Mouse (Mus musculus): Measurements from ENCODE around the gene Gpr34. TPM values are rescaled to one million over a fixed set of nuclear protein-coding genes. Genes with fewer than 3 reads are reported as not detected.

The Gpr34 gene
- polyA plus RNA-seq, 1 experiment from 2014 or later: 3.8 TPM

DNA sequence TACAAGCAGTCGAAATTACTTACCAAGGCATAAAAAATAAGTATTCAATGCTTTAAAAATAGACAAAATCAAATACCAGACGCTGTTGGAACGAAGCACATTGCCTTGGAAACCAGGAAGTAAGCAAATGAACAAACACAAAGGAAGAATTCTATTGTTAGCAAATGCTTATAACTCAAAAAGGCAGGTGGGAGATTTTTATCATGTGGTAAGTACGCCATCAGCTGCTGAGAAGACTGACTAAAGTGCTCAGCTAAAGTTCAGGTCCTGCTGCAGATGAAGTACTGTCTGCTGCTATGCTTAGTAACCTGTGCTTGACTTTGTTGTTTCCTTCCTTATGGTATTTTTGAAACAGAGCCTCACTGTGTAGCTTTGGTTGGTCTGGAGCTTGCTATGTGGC is 13.4 kb upstream of the Gpr34 start:
- ATAC-seq (no peak), DNase-seq (ENCODE audit: low spot score) (no peak)
- H3K4me1 ChIP-seq (ENCODE audit: control insufficient read depth, insufficient read depth, low read length): no peaks in the 10 kb centered on the region
- no peaks in the 10 kb centered on the region for H3K27me3 ChIP-seq (replicated peaks; ENCODE audit: control insufficient read depth, insufficient read depth, low read length)
- H3K4me2 ChIP-seq (ENCODE audit: low read length): no peak overlapping the region
- 76% methylated on average over 4 of the region's 4 CpGs for WGBS
- H3K9me3 ChIP-seq (replicated peaks; ENCODE audit: control insufficient read depth, low read length): no peaks in the 10 kb centered on the region
- H3K27ac ChIP-seq (ENCODE audit: low read depth, low read length): no peak overlapping the region
- H3K4me3 ChIP-seq (ENCODE audit: low read depth, low read length): no peak overlapping the region
- H3K36me3 ChIP-seq (ENCODE audit: control insufficient read depth, insufficient read depth, low read length): no peaks in the 10 kb centered on the region
- H3K9ac ChIP-seq (ENCODE audit: low read length): no peak overlapping the region

- Histone ChIP-seq H3K4me3 (ENCODE audit: low read depth, low read length) (no peak overlapping the region), H3K36me3 (ENCODE audit: control insufficient read depth, insufficient read depth, low read length) (no peaks in the 10 kb centered on the region), H3K4me1 (ENCODE audit: control insufficient read depth, insufficient read depth, low read length) (no peaks in the 10 kb centered on the region), H3K9me3 (replicated peaks; ENCODE audit: control insufficient read depth, low read length) (no peaks in the 10 kb centered on the region), H3K27ac (ENCODE audit: low read depth, low read length) (no peak overlapping the region), H3K4me2 (ENCODE audit: low read length) (no peak overlapping the region), H3K27me3 (replicated peaks; ENCODE audit: control insufficient read depth, insufficient read depth, low read length) (no peaks in the 10 kb centered on the region), H3K9ac (ENCODE audit: low read length) (no peak overlapping the region)
- 87% methylated on average over 4 of the region's 4 CpGs for WGBS
- DNase-seq (ENCODE audit: low spot score): no peak
- ATAC-seq: no peak
These were observed 10.4 kb upstream of the Gpr34 start for GRCm38 (mm10) chrX:13621473-13621872.

- no peaks in the 10 kb centered on the region for H3K4me1 ChIP-seq (ENCODE audit: control insufficient read depth, insufficient read depth, low read length)
- H3K9me3 ChIP-seq (replicated peaks; ENCODE audit: control insufficient read depth, low read length): no peaks in the 10 kb centered on the region
- H3K36me3 ChIP-seq (ENCODE audit: control insufficient read depth, insufficient read depth, low read length): no peaks in the 10 kb centered on the region
- no peak overlapping the region for H3K27ac ChIP-seq (ENCODE audit: low read depth, low read length)
- no peak overlapping the region for H3K4me2 ChIP-seq (ENCODE audit: low read length)
- no peak overlapping the region for H3K9ac ChIP-seq (ENCODE audit: low read length)
- no peak for ATAC-seq
- no peak overlapping the region for H3K4me3 ChIP-seq (ENCODE audit: low read depth, low read length)
- no peaks in the 10 kb centered on the region for H3K27me3 ChIP-seq (replicated peaks; ENCODE audit: control insufficient read depth, insufficient read depth, low read length)
- no peak for DNase-seq (ENCODE audit: low spot score)
- 85% methylated on average over 5 of the region's 5 CpGs for WGBS
These were observed 9.2 kb upstream of the Gpr34 start for GRCm38 (mm10) chrX:13622654-13623053.

GRCm38 (mm10) chrX:13636398-13636797 is 4.5 kb downstream of the Gpr34 start:
- DNase-seq (ENCODE audit: low spot score): no peak
- Histone ChIP-seq H3K4me3 (ENCODE audit: low read depth, low read length) (no peak overlapping the region), H3K4me1 (ENCODE audit: control insufficient read depth, insufficient read depth, low read length) (no peaks in the 10 kb centered on the region), H3K9me3 (replicated peaks; ENCODE audit: control insufficient read depth, low read length) (no peaks in the 10 kb centered on the region), H3K27me3 (replicated peaks; ENCODE audit: control insufficient read depth, insufficient read depth, low read length) (no peaks in the 10 kb centered on the region), H3K9ac (ENCODE audit: low read length) (no peak overlapping the region), H3K4me2 (ENCODE audit: low read length) (no peak overlapping the region), H3K27ac (ENCODE audit: low read depth, low read length) (no peak overlapping the region), H3K36me3 (ENCODE audit: control insufficient read depth, insufficient read depth, low read length) (no peaks in the 10 kb centered on the region)
- 98% methylated on average over 1 of the region's 1 CpGs for WGBS
- ATAC-seq: no peak

GRCm38 (mm10) chrX:13638894-13639293 is 7.0 kb downstream of the Gpr34 start:
- Histone ChIP-seq H3K4me1 (ENCODE audit: control insufficient read depth, insufficient read depth, low read length) (no peaks in the 10 kb centered on the region), H3K4me3 (ENCODE audit: low read depth, low read length) (no peak overlapping the region)

DNA sequence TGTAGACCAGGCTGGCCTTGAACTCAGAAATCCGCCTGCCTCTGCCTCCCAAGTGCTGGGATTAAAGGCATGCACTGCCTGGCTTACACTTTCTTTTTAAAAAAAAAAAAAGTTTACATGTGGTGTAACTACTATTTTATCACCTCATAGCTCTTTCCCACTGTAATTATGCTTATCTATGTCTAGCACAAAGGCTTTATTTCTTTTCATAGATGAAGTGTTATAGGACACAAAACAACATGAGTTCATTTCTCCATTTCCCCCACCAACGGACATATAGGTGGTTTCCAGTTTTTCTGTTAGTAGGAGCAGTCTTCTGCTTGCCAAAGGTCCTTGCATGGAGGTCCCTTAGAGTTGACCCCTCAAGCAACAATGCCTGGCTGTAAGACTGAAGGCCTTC is 20.0 kb downstream of the Gpr34 start:
- Histone ChIP-seq H3K4me2 (ENCODE audit: low read length) (no peak overlapping the region), H3K36me3 (ENCODE audit: control insufficient read depth, insufficient read depth, low read length) (no peaks in the 10 kb centered on the region), H3K4me1 (ENCODE audit: control insufficient read depth, insufficient read depth, low read length) (no peaks in the 10 kb centered on the region), H3K9me3 (replicated peaks; ENCODE audit: control insufficient read depth, low read length) (no peaks in the 10 kb centered on the region), H3K27ac (ENCODE audit: low read depth, low read length) (no peak overlapping the region), H3K4me3 (ENCODE audit: low read depth, low read length) (no peak overlapping the region), H3K27me3 (replicated peaks; ENCODE audit: control insufficient read depth, insufficient read depth, low read length) (no peaks in the 10 kb centered on the region), H3K9ac (ENCODE audit: low read length) (no peak overlapping the region)
- no peak for ATAC-seq
- WGBS: 61% methylated on average over 2 of the region's 2 CpGs
- DNase-seq (ENCODE audit: low spot score): no peak

More at GRCm38 (mm10) chrX:13638894-13639293, 7.0 kb downstream of the Gpr34 start:
- no peak overlapping the region for H3K4me2 ChIP-seq (ENCODE audit: low read length)
- no peak for DNase-seq (ENCODE audit: low spot score)
- no peak overlapping the region for H3K27ac ChIP-seq (ENCODE audit: low read depth, low read length)
- no peaks in the 10 kb centered on the region for H3K27me3 ChIP-seq (replicated peaks; ENCODE audit: control insufficient read depth, insufficient read depth, low read length)
- H3K9me3 ChIP-seq (replicated peaks; ENCODE audit: control insufficient read depth, low read length): no peaks in the 10 kb centered on the region
- ATAC-seq: no peak
- WGBS: 65% methylated on average over 2 of the region's 2 CpGs
- no peaks in the 10 kb centered on the region for H3K36me3 ChIP-seq (ENCODE audit: control insufficient read depth, insufficient read depth, low read length)
- H3K9ac ChIP-seq (ENCODE audit: low read length): no peak overlapping the region

DNA sequence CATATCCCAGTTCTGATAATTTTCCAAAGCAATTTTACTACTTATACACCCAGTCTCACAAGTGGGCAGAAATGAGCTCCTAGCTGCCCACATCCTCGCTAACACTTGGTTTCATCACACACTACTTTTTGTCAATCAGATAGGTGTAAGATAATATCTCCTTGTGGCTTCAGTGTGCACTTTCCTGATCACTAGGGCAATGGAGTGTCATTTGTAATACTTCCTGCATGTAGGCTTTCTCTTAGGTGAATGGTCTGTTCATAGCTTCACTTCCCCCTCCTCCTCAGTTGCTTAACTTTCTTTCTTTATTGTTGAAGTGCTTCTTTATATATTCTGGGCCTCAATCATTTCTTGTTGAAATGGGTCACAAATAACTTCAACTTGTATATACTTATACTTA is 20.4 kb downstream of the Gpr34 start:
- no peak for ATAC-seq
- WGBS: 81% methylated on average over 1 of the region's 1 CpGs
- H3K4me2 ChIP-seq (ENCODE audit: low read length): no peak overlapping the region
- DNase-seq (ENCODE audit: low spot score): no peak
- no peaks in the 10 kb centered on the region for H3K4me1 ChIP-seq (ENCODE audit: control insufficient read depth, insufficient read depth, low read length)
- no peaks in the 10 kb centered on the region for H3K27me3 ChIP-seq (replicated peaks; ENCODE audit: control insufficient read depth, insufficient read depth, low read length)
- H3K27ac ChIP-seq (ENCODE audit: low read depth, low read length): no peak overlapping the region
- H3K9me3 ChIP-seq (replicated peaks; ENCODE audit: control insufficient read depth, low read length): no peaks in the 10 kb centered on the region
- no peak overlapping the region for H3K9ac ChIP-seq (ENCODE audit: low read length)
- H3K4me3 ChIP-seq (ENCODE audit: low read depth, low read length): no peak overlapping the region
- H3K36me3 ChIP-seq (ENCODE audit: control insufficient read depth, insufficient read depth, low read length): no peaks in the 10 kb centered on the region

DNA sequence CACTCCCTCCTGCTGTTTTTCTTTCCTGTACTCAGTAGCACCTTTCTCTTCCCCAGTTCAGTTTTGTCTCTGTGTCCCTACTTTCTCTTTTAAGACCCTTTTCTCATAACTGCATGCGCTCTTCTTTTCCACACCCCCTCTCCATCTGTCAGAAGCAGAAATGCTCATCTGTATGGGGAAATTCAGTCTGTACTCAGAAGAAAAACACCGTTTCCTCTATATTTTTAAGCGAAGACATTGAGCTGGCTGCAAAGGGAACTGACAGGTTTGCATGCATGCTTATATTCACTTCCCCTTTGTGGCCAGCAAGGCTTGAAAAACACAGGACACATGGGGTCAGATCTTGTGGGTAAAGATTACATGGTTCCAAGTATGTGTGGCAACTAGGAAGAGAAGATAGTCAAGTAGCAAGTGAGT is 23.1 kb downstream of the Gpr34 start:
- Histone ChIP-seq H3K4me3 (ENCODE audit: low read depth, low read length) (no peak overlapping the region), H3K27me3 (replicated peaks; ENCODE audit: control insufficient read depth, insufficient read depth, low read length) (no peaks in the 10 kb centered on the region), H3K4me1 (ENCODE audit: control insufficient read depth, insufficient read depth, low read length) (no peaks in the 10 kb centered on the region), H3K9ac (ENCODE audit: low read length) (no peak overlapping the region), H3K36me3 (ENCODE audit: control insufficient read depth, insufficient read depth, low read length) (no peaks in the 10 kb centered on the region), H3K4me2 (ENCODE audit: low read length) (no peak overlapping the region), H3K27ac (ENCODE audit: low read depth, low read length) (no peak overlapping the region), H3K9me3 (replicated peaks; ENCODE audit: control insufficient read depth, low read length) (no peaks in the 10 kb centered on the region)
- ATAC-seq (no peak), DNase-seq (ENCODE audit: low spot score) (no peak)
- 82% methylated on average over 3 of the region's 3 CpGs for WGBS

DNA sequence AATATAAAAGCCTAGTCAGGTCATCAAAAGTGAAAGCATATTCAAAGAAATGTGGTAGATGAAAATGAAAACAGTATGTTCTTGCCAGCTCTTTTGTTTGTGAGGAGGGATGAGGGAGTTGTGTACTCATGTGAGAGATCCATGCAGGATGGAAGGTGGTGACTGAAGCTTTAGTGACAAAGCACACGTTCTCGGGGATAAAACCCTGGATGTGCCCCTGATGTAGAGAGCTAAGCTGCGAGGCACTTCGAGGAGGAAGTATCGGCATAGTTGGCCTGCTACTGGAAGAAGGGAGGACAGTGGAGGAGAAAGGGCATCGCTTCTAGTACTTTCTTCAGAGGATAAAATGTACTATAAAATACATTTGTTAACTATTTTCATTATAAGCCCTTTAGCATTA is 24.0 kb downstream of the Gpr34 start:
- no peak overlapping the region for H3K4me2 ChIP-seq (ENCODE audit: low read length)
- H3K9ac ChIP-seq (ENCODE audit: low read length): no peak overlapping the region
- H3K4me1 ChIP-seq (ENCODE audit: control insufficient read depth, insufficient read depth, low read length): no peaks in the 10 kb centered on the region
- no peak overlapping the region for H3K4me3 ChIP-seq (ENCODE audit: low read depth, low read length)
- H3K9me3 ChIP-seq (replicated peaks; ENCODE audit: control insufficient read depth, low read length): no peaks in the 10 kb centered on the region
- no peak overlapping the region for H3K27ac ChIP-seq (ENCODE audit: low read depth, low read length)
- no peaks in the 10 kb centered on the region for H3K27me3 ChIP-seq (replicated peaks; ENCODE audit: control insufficient read depth, insufficient read depth, low read length)
- no peak for DNase-seq (ENCODE audit: low spot score)
- WGBS: 85% methylated on average over 6 of the region's 6 CpGs
- H3K36me3 ChIP-seq (ENCODE audit: control insufficient read depth, insufficient read depth, low read length): no peaks in the 10 kb centered on the region
- ATAC-seq: no peak

All from forebrain, embryonic 14.5 days (tissue).